Mouse (Mus musculus) neural tube, embryonic 12.5 days (tissue): ENCODE data around the gene Med23. TPM values are rescaled to one million over a fixed set of nuclear protein-coding genes. Genes with fewer than 3 reads are reported as not detected.
A peak's percentile ranks its signal among the peaks of the same experiment; 100 is the strongest.

Experiments used
- ATAC-seq: fragments of 200-750 bp; cut with Nextera tagmentation; 2 replicates; pipeline ENCODE4 v1.8.0; 2017; ENCODE audit warnings: low read depth, mild to moderate bottlenecking, moderate TSS enrichment, moderate library complexity; ENCODE audit not compliant: low FRiP score
- H3K27ac ChIP-seq: fragments of 300-500 bp; sonication (generic); 2 replicates; pipeline ENCODE4 v1.5.1; 2016
- H3K27me3 ChIP-seq: fragments of 300-500 bp; sonication (generic); replicated peaks from 2 replicates; pipeline ENCODE4 v1.6.1; 2016; ENCODE audit warnings: mild to moderate bottlenecking
- H3K36me3 ChIP-seq: fragments of 300-500 bp; sonication (generic); 2 replicates; pipeline ENCODE4 v1.6.1; 2016; ENCODE audit warnings: mild to moderate bottlenecking
- H3K4me1 ChIP-seq: fragments of 300-500 bp; sonication (generic); 2 replicates; pipeline ENCODE4 v1.6.1; 2016
- H3K4me2 ChIP-seq: fragments of 300-500 bp; sonication (generic); replicated peaks from 2 replicates; pipeline ENCODE4 v1.6.1; 2016; ENCODE audit warnings: mild to moderate bottlenecking
- H3K4me3 ChIP-seq: fragments of 300-500 bp; sonication (generic); 2 replicates; pipeline ENCODE4 v1.5.1; 2016
- H3K9ac ChIP-seq: fragments of 300-500 bp; sonication (generic); 2 replicates; pipeline ENCODE4 v1.6.1; 2016; ENCODE audit warnings: mild to moderate bottlenecking
- H3K9me3 ChIP-seq: fragments of 300-500 bp; sonication (generic); 2 replicates; pipeline ENCODE4 v1.6.1; 2016; ENCODE audit warnings: mild to moderate bottlenecking
- WGBS: fragments of 180-500 bp; shearing (Covaris S2); methylation state at CpG from one replicate; pipeline ENCODE4 v1.1.7; 2016; 5-methylcytosine and 5-hydroxymethylcytosine counted together
- polyA plus RNA-seq: library from polyadenylated mRNA; unstranded; fragments of >200 nt; fragmentation: Nextera tagmentation; extraction: Ambion mirVana; gene quantifications from 2 replicates; pipeline ENCODE4 v1.2.1, GENCODE M21; 2016

Gene Med23
- polyA plus RNA-seq = 28.1 and 33.5 TPM in 2 replicates

GRCm38 (mm10) chr10:24869760-24870290 is at the start of gene Med23:
Med23 (plus strand) TSS chr10:24869986.
- Histone ChIP-seq H3K4me2 (peak within 1 kb of the TSS; percentile 64), H3K36me3 (peaks cover 27% of the 10 kb centered on the region), H3K9me3 (no peaks in the 10 kb centered on the region), H3K4me3 (peak within 1 kb of the TSS; percentile 87), H3K27ac (no peak within 1 kb of the TSS), H3K9ac (peak within 1 kb of the TSS; percentile 83), H3K4me1 (0 out of 2 replicates have a peak, but pooled peaks cover 2% of the 10 kb centered on the region), H3K27me3 (no peaks in the 10 kb centered on the region)
- under 1% methylated on average over 36 of the region's 36 CpGs for whole genome bisulfite sequencing
- peak; percentile 100 for ATAC-seq

- Histone ChIP-seq H3K27ac (no peak overlapping the region), H3K4me1 (no peaks in the 10 kb centered on the region), H3K9me3 (no peaks in the 10 kb centered on the region), H3K4me2 (no peak overlapping the region), H3K4me3 (no peak overlapping the region), H3K27me3 (no peaks in the 10 kb centered on the region), H3K9ac (no peak overlapping the region), H3K36me3 (no peaks in the 10 kb centered on the region)
- ATAC-seq = no peak
- 92% methylated on average over 4 of the region's 4 CpGs for WGBS
These were observed 47.7 kb upstream of the Med23 start for GRCm38 (mm10) chr10:24821990-24822676.

- no peaks in the 10 kb centered on the region for H3K9me3 ChIP-seq
- no peaks in the 10 kb centered on the region for H3K27me3 ChIP-seq
- H3K27ac ChIP-seq = no peak overlapping the region
- H3K4me3 ChIP-seq = no peak overlapping the region
- no peak for ATAC-seq
- H3K9ac ChIP-seq = no peak overlapping the region
- WGBS = 95% methylated on average over 1 of the region's 1 CpGs
- no peaks in the 10 kb centered on the region for H3K4me1 ChIP-seq
- no peak overlapping the region for H3K4me2 ChIP-seq
- H3K36me3 ChIP-seq = no peaks in the 10 kb centered on the region
These were observed 46.9 kb upstream of the Med23 start for GRCm38 (mm10) chr10:24822842-24823241.

- WGBS = 36% methylated on average over 1 of the region's 1 CpGs
- no peak overlapping the region for H3K4me2 ChIP-seq
- H3K9me3 ChIP-seq = no peaks in the 10 kb centered on the region
- no peak for ATAC-seq
- no peak overlapping the region for H3K9ac ChIP-seq
- H3K27ac ChIP-seq = no peak overlapping the region
- no peaks in the 10 kb centered on the region for H3K36me3 ChIP-seq
- no peaks in the 10 kb centered on the region for H3K4me1 ChIP-seq
- H3K4me3 ChIP-seq = no peak overlapping the region
- H3K27me3 ChIP-seq = no peaks in the 10 kb centered on the region
These were observed 46.5 kb upstream of the Med23 start for GRCm38 (mm10) chr10:24823265-24823664.

GRCm38 (mm10) chr10:24823697-24824535 is 45.9 kb upstream of the Med23 start:
- 77% methylated on average over 16 of the region's 16 CpGs for WGBS
- H3K27me3 ChIP-seq = no peaks in the 10 kb centered on the region

GRCm38 (mm10) chr10:24824621-24825020 is 45.2 kb upstream of the Med23 start:
- no peak overlapping the region for H3K4me3 ChIP-seq
- H3K4me2 ChIP-seq = no peak overlapping the region
- H3K9me3 ChIP-seq = no peaks in the 10 kb centered on the region
- 89% methylated on average over 8 of the region's 8 CpGs for WGBS
- no peaks in the 10 kb centered on the region for H3K36me3 ChIP-seq
- H3K27ac ChIP-seq = no peak overlapping the region
- H3K9ac ChIP-seq = no peak overlapping the region
- H3K4me1 ChIP-seq = no peaks in the 10 kb centered on the region
- ATAC-seq = no peak
- no peaks in the 10 kb centered on the region for H3K27me3 ChIP-seq

More at GRCm38 (mm10) chr10:24823697-24824535, 45.9 kb upstream of the Med23 start:
- Histone ChIP-seq H3K27ac (no peak overlapping the region), H3K36me3 (no peaks in the 10 kb centered on the region), H3K4me2 (no peak overlapping the region), H3K4me3 (no peak overlapping the region), H3K4me1 (no peaks in the 10 kb centered on the region), H3K9ac (no peak overlapping the region), H3K9me3 (no peaks in the 10 kb centered on the region)
- ATAC-seq = no peak

GRCm38 (mm10) chr10:24825456-24826081 is 44.2 kb upstream of the Med23 start:
- WGBS = 87% methylated on average over 7 of the region's 7 CpGs
- no peak overlapping the region for H3K4me2 ChIP-seq

GRCm38 (mm10) chr10:24826130-24826529 is 43.7 kb upstream of the Med23 start:
- H3K4me3 ChIP-seq = no peak overlapping the region
- H3K27me3 ChIP-seq = no peaks in the 10 kb centered on the region
- ATAC-seq = no peak
- H3K4me1 ChIP-seq = no peaks in the 10 kb centered on the region
- no peaks in the 10 kb centered on the region for H3K9me3 ChIP-seq
- H3K27ac ChIP-seq = no peak overlapping the region
- H3K9ac ChIP-seq = no peak overlapping the region
- 17% methylated on average over 6 of the region's 6 CpGs for WGBS
- H3K36me3 ChIP-seq = no peaks in the 10 kb centered on the region
- H3K4me2 ChIP-seq = no peak overlapping the region

More at GRCm38 (mm10) chr10:24825456-24826081, 44.2 kb upstream of the Med23 start:
- Histone ChIP-seq H3K4me1 (no peaks in the 10 kb centered on the region), H3K9ac (no peak overlapping the region), H3K36me3 (no peaks in the 10 kb centered on the region), H3K9me3 (no peaks in the 10 kb centered on the region), H3K4me3 (no peak overlapping the region), H3K27me3 (no peaks in the 10 kb centered on the region), H3K27ac (no peak overlapping the region)
- ATAC-seq = no peak

GRCm38 (mm10) chr10:24828136-24828535 is 41.6 kb upstream of the Med23 start:
- no peak overlapping the region for H3K4me3 ChIP-seq
- no peaks in the 10 kb centered on the region for H3K36me3 ChIP-seq
- H3K27ac ChIP-seq = no peak overlapping the region
- no peaks in the 10 kb centered on the region for H3K9me3 ChIP-seq
- ATAC-seq = no peak
- H3K4me2 ChIP-seq = no peak overlapping the region
- no peaks in the 10 kb centered on the region for H3K27me3 ChIP-seq
- no peak overlapping the region for H3K9ac ChIP-seq
- 94% methylated on average over 4 of the region's 4 CpGs for WGBS
- no peaks in the 10 kb centered on the region for H3K4me1 ChIP-seq

GRCm38 (mm10) chr10:24830448-24830847 is 39.3 kb upstream of the Med23 start:
- Histone ChIP-seq H3K4me3 (no peak overlapping the region), H3K9me3 (no peaks in the 10 kb centered on the region), H3K4me2 (no peak overlapping the region), H3K27ac (no peak overlapping the region), H3K4me1 (peaks cover 10% of the 10 kb centered on the region; the same call in 1 of the 2 replicates), H3K9ac (no peak overlapping the region), H3K36me3 (no peaks in the 10 kb centered on the region), H3K27me3 (no peaks in the 10 kb centered on the region)
- WGBS = 91% methylated on average over 5 of the region's 5 CpGs
- ATAC-seq = no peak

GRCm38 (mm10) chr10:24831377-24832095 is 38.2 kb upstream of the Med23 start:
- H3K4me2 ChIP-seq = no peak overlapping the region
- no peaks in the 10 kb centered on the region for H3K27me3 ChIP-seq
- 71% methylated on average over 15 of the region's 15 CpGs for WGBS
- no peaks in the 10 kb centered on the region for H3K36me3 ChIP-seq
- H3K9ac ChIP-seq = no peak overlapping the region
- no peaks in the 10 kb centered on the region for H3K9me3 ChIP-seq
- H3K27ac ChIP-seq = no peak overlapping the region
- no peak overlapping the region for H3K4me3 ChIP-seq
- ATAC-seq = no peak
- H3K4me1 ChIP-seq = peaks cover 16% of the 10 kb centered on the region; the same call in 1 of the 2 replicates
